Mouse (Mus musculus): ENCODE measurements at regions not wholly inside any gene's neighbourhood (a gene's known extent, or its start where the extent isn't known, plus 50 kb on each side); places are given as distances from the start of the nearest gene placed in this dataset.

DNA sequence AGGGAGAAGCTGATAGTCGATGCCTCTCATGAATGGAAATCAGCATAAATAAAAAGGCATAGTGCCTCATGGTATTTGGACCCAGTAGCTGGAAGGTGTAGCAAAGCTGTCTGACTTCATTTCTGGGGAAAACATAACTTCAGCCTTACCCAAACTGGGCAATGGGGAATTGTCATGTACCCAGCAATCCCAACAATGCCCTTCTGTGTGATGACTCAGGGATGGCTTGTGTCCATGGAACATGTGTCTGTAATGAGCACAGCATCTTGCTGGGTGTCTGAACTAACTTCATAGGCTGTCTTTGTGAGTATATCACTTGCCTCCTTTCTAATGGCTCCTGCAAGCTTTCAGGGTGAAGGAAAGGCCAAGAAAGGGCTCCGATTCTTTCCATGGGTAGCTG, 140.3 kb downstream of the Bod1 start:
- DNase-seq (ENCODE audit: low read depth), result no peak

DNA sequence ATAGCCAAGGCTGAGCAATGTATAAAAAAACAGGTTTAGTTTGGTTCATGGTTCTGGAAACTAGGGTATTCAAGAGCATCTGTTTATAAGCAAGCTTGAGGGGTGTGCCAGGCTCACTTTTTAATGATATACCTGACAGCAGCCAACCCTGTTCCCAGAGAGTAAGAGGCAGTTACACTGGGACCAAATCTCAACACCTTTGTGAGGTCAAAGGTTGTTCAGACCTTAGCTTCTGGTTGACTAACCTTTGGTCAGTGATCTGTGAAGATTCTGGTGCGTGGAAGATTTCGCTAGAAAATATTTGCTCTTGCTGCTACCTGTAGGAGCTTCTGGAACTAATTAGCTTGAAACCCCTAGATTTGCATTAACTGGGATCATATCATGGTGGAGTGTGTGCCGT, 140.8 kb downstream of the Bod1 start:
- DNase-seq (ENCODE audit: low read depth), result no peak

DNA sequence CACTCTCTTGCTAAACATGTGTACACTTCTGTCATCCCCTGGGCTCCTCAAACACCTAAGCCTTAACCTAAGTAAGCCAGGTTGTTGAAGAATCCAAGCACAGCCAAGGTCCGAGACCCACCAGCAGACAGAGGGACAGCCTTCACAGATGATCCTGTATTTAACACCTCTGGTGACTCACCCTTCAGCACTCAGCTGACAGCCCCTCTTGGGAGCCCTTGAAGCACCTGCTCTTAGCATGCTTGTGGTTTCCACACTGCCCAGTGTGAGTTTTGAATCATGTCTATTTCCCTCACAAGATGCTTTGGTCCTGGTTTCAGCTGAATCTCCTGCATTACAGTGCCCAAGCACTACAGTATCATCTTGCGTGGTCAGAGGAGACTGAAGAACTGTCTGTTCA, 142.0 kb downstream of the Bod1 start:
- DNase-seq (ENCODE audit: low read depth), result no peak

DNA sequence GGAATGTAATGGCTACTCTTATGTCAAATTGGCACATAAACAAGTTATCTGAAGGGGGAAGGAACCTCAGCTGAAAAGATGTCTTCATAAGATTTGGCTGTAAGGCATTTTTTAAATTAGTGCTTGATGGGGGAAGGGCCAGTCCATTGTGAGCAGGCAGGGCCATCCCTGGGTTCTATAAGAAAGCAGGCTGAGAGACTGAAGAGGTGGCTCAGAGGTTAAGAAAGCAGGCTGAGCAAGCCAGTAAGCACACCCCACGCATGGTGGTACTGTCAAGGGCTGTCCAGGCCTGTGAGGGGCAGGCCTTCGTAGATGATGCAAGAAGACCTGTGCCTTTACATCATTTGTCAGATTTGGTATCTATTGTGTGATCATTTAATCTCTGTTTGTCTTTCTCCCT, 147.0 kb downstream of the Bod1 start:
- no peak for DNase-seq (ENCODE audit: low read depth)

DNA sequence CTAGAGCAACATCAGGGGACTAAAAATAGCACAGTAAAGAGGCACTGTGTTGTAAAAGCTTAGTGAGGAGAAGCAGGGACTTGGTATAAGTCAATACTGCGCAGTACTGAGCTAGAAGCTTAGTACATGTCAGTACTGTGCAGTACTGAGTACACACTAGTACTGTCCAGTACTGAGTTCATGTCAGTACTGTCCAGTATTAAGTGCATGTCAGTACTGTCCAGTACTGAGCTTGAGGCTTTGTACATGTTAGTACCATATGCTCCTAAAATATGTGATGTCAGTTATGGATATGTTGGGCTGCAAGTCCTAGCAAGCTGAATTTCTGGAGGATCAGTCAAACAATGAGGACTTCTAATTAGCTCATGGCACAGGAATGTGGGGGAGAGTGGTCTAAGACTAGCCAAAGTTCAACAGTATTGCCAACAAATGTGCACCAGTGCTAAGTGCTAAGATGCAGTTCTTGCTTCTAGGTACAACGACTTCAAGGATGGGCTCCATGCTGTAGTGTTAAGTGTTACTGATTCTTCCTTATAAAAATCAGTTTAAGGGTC, 147.5 kb downstream of the Bod1 start:
- no peak for DNase-seq (ENCODE audit: low read depth)

DNA sequence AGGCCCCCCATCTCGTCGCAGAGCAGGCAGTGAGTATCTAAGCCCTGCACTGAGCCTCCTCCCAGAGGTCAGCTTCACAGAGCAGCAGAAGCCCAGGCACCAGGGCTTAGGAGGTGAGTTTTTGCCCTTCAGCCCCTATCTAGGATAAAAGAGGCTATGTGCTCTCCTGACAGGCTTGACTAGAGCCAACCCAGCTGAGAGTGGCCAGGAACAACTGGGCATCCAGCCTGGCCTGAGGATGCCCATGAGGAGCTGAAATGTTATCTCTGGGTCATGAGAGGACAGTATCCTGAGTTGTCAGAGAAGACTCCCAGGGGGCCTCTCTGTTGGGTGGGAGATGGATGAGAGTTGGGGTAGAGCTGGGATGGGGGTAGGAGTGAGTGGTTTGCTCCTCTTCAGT, 149.6 kb downstream of the Bod1 start:
- no peak for DNase-seq (ENCODE audit: low read depth)

DNA sequence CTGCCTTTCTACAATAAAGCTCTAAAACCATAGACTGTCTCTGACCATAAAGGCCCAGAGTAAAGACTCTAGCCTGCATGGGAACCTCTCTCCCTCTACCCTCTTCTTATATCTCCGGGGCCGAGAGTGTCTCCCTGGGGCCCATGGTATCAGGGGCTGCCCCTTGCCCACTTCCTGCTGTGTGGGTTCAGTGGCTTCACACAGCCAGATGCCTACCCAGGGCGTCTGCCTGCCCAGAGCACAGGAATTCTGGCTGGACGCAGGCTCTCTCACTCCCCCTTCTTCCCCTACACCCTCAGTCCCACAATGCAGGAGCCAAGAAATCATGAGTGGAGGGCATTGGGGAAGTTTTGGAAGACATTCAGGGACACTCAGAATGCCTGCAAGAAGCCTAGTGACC, 150.8 kb downstream of the Bod1 start:
- no peak for DNase-seq (ENCODE audit: low read depth)

DNA sequence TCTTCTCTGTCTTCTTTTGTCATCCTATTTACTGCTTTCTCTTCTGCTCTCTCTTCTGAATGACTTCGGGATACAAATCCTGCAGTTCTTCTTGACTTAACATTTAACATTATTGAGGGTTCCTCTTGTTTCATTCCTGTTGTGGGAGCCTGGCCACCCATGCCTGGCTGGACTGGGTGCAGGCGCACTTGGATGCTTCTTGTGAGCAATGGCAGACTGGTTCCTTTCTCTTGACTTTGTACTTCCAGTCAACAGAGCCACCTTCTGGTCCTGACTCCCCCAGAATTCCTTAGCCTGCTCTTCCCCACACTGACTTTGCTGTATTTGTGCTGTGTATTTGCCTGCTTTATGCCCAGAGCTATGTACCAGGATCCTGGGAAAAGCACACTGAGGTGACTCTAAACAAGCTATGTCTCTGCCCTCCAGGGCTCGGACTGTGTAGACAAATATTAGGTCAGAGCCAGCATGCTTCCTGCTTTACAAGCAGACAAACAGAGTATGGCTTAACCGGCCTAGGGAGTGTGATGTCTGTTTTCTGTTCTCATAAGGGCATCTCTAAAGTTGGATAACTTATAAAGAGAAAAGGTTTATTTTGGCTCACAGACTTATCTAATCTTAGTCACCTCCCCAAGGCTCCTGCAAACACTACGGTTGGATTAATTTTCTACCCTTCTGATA, 133.5 kb upstream of the Stc2 start:
- no peak for DNase-seq (ENCODE audit: low read depth)

DNA sequence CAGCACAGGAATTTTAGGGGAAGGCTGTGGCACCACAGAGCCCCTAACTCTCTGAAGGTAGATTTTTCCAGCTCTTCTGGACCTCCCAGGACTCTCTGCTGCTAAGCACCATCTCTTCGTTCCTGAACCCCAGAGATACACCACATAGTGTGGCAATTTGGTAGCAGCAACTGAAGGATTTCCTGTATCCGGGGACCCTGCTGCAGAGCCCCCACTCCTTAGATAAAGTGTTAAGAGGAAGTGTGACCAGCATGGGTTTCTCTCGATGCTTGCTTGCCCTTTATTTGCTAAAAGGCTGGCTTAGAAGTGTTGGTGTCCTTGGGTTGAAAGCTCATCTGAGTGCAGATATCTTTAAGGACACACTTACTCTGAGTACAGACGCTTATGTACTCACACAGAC, 115.6 kb upstream of the Stc2 start:
- DNase-seq (ENCODE audit: low read depth), result no peak

DNA sequence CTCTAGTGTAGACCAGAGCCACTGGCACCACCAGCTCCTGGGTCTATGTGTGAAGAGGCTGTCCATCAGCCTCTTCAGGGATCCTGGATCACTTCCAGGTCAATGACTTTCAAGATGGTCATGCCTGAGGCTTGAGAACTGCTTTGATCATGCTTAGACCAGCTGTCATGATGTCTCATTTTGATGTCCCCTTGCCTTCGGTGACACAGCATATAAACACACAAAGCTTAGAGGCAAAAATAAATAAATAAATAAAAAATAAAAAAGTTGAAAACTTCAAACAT, 111.1 kb upstream of the Stc2 start:
- DNase-seq (ENCODE audit: low read depth), result no peak

DNA sequence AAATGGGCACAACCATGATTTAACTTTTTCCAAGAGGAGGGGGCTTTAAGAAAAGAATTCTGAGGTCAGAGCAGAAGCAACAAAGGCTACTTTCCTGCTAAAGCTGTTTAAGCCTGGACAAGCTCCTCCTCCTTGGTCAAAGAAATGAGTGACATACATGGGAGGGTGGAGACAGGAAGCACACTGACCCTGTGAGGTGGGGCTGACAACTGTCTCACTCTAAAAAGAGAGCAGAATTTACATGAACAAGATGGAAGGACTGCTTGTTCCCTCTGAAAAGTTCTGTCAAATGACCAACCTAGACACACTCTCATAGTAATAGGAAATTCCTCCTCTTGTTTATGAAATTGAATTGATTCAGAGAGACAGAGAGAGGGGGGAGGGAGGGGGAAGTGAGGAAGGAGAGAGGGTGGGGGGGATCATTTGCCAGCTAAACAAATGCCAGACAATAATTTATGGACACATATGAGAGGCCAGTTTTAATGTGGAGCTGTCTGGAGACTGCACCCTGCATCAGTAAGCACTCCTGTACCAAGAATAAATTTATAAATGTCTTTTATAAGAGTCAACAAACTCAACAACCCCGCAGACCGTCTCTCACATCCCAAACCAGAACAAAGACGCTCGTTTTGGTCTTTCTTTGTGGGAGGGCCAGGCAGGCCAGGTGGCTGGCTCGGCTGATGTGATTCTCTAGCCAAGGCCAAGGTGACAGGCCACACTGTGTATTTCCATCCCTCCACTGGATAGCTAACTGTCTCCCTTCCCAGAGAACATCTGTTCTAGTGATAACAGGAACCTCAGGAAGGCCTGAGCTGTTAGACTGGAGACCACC, 110.6 kb upstream of the Stc2 start:
- no peak for DNase-seq (ENCODE audit: low read depth)

DNA sequence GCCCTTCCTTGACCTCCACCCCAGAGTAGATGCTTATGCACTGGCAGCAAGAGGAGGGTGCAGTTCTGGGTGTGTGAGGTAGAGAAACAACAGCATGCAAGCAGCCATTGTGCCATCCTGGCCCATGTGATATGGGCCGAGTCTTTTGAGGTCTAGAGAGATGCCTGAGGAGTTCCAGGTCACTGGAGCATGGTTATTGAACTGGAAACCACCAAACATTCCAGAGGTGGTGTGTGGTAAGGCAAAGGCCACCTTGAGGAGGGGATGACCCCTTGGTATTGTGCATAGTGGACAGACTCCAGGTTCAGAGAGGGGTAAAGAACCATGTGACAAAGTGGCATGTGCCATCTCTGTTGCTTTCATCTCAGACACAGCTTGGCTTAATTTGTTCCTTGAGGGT, 107.9 kb upstream of the Stc2 start:
- DNase-seq (ENCODE audit: low read depth), result no peak

DNA sequence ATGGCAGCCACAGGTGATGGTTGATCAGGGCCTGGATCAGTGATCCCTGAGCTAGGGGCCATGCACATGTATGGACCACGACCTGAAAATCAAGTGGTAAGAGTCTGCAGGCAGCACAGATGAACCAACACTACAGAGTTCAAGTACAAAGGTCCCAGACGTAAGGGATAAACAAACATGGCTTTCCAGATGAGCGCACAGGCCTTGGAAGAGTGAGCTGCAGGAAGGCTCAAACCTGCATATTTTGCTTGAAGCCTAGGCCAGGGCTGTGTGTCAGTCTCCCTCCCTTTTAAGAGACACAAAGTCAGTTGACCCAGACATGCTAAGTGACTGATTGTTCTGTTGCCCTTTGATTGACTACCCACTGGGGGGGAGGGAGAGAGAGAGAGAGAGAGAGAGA, 107.2 kb upstream of the Stc2 start:
- DNase-seq (ENCODE audit: low read depth), result no peak

DNA sequence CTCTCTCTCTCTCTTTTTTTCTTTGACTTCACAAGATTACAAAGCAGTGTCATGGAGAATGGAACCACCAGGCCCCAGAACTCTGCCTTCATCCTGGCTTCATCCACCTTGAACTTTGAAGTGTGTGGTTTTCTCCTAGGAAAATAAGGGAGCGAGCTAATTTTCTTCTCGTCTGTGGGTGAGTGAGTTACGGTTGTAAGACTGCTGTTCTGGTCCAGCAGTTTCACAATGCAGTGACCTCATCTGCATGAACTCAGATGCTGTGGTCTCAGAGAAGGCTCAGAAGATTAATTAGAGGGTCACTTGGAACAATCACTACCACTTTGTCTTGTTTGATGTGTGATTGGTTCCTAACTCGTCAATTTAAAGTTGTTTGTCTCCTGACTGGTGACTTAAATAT, 103.1 kb upstream of the Stc2 start:
- DNase-seq (ENCODE audit: low read depth), result no peak

DNA sequence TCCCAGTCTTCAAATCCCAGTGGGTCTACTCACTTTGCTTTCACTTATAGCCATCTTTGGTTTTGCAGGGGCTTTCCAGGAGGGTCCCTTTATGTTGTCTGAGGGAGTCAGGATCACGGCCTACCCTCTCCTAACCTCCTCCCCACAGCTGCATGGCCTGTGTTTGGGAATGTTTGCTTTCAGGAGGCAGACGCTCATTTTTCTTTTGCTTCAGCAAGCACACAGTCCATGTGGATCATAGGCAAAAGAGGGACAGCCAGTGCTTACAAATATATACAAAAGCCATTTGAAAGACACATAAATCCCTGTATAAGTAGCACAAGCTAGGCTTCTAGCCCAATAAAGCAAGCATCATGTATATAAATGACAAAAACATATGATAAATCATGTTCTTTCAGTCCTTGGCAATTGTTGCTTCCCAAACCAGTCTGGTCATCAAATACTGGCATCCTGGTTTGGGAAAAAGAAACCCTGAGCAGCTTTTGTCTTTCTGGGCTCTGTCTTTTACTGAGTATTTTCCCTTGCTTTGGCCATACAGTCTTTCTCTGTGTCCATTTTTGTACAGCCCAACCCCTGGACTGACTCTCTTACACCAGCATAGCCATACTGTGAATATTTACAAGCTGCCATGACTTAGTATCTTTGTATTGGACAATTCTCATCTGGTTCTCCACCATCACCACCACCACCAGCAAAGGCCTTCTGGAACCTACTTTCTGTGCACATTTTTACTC, 101.0 kb upstream of the Stc2 start:
- no peak for DNase-seq (ENCODE audit: low read depth)

DNA sequence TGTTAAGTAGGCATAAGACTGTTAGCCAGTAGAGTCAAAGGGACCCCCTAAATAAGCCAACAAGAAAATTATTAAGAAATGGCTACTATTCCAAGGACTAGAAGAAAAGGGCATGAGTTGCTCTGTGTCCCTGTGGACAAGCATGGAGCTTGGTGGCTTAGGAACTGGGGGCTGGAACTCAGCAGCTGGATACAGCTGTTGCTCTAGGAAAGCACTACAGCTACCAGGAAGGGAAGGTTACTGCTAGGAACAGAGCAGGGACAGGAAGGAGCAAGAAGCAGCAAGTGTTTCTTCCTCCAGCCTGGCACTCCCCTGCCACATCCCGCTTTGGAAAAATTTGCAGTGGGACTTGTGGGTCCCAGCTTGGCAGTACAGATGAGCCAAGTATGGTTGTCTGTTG, 95.0 kb upstream of the Stc2 start:
- DNase-seq (ENCODE audit: low read depth), result no peak

DNA sequence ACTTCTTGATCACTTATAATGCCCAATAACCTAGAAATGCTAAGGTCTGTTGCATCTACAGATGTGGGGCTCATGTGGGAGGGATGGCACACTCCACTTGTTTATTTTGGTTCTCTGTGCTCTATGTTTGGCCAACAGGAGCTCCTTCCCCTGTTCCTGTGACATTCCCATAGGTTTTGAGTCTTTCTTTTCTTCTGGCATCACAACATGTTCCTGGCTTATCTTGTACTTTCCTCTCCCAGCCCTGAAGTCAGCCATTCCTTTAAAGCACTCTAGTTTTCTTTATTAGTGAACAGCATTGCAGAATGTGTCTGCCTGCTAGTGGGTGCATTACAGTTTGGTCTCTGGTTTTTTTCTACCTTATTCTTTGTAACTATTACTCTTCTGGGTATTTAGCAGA, 92.6 kb upstream of the Stc2 start:
- peak; percentile 26 for DNase-seq (ENCODE audit: low read depth)

DNA sequence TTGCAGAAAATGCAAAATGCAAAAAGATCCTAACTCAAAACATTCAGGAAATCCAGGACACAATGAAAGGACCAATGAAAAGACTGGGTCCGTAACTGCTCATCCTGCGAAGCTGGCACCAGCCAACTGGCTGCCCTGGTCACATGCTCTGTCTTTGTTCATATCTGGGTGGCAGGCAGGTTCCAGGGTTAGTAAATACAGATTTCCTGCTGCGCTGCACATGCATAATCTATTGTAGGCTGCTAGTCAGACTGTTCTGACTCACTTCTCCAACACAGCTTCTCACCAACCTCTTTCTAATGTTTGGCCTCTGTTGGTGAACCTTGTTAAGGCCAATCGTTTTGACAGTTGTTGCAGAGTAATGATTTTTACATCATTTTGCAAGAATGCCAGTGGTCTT, 92.0 kb upstream of the Stc2 start:
- DNase-seq (ENCODE audit: low read depth), result no peak

DNA sequence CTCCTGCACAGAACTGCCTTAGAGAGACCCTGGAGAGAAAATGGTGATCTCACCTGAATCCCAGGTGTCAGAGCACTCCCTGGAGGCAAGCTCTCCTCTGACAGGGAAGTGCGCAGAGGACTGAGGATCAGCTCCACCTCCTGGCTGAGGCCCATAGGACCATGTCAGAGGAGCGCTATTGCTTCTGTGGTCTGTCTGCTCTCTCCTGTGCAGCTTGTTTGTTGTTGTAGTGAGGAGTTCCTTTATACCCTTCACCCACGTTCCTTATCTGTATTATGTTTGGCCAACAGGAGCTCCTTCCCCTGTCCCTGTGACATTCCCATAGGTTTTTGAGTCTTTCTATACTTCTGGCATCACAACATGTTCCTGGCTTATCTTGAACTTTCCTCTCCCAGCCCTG, 91.5 kb upstream of the Stc2 start:
- DNase-seq (ENCODE audit: low read depth), result peak; percentile 9

DNA sequence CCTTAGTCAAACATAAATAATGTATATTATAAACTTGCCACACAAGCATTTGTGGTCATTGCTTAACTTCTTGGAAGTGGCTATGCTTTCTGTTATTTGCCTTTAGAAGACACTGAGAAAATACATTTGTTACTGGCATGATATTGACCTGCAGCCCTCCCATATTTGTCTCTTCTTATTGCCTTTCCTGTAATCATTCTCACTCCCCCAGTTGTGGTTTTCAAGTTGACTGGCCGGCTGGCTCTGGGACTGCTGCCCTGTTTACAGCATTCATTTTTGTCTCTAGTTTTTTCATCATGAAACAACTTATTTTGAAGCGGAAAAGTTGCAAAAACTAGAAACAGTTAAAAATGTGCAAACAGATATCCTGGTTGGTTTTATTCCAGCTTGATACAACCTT, 57.5 kb upstream of the Stc2 start:
- no peak for DNase-seq (ENCODE audit: low read depth)

Measured in gonadal fat pad, adult 2 months (tissue).